ENCODE assay signal across 8 mouse cellular contexts in genomic region chr8:106432954-106433570, GRCm38 (mm10). TPM values are rescaled to one million over a fixed set of nuclear protein-coding genes. Genes with fewer than 3 reads are reported as not detected.
DNase-seq lines count a peak whose midpoint lies in the region; ATAC-seq lines count a peak whose summit lies in the region.

No protein-coding gene starts in this region.

- DNase-seq in adrenal gland, adult (ENCODE audit: inconsistent age in 2 of 2, low spot score in 1 of 2), result peak; percentile 84 to 94
- DNase-seq in embryo, embryonic 10.5 days (ENCODE audit: low spot score), result peak; percentile 89
- peak; percentile 43 for DNase-seq in gastrocnemius, postnatal 25 days
- peak; percentile 90 to 91 for DNase-seq in left cerebral cortex, postnatal 25 days (ENCODE audit: low spot score in 2 of 2)
- peak; percentile 97 for DNase-seq in midbrain, embryonic 11.5 days (ENCODE audit: low spot score, missing footprints)
- DNase-seq in right cerebral cortex, postnatal 4 days, result peak; percentile 98

- H3K27ac ChIP-seq in intestine, embryonic 15.5 days, result no peak overlapping the region
- H3K27ac ChIP-seq in midbrain, embryonic 11.5 days (ENCODE audit: low read depth, low read length), result no peak overlapping the region

- H3K4me3 ChIP-seq in intestine, embryonic 15.5 days (replicated peaks), result peak overlapping the region; percentile 27
- peak overlapping the region; percentile 23 for H3K4me3 ChIP-seq in midbrain, embryonic 11.5 days (ENCODE audit: low read depth, low read length)

- no peaks in the 10 kb centered on the region for H3K36me3 ChIP-seq in intestine, embryonic 15.5 days
- no peaks in the 10 kb centered on the region for H3K36me3 ChIP-seq in midbrain, embryonic 11.5 days (ENCODE audit: control insufficient read depth, insufficient read depth, low read length)

- no peaks in the 10 kb centered on the region for H3K4me1 ChIP-seq in intestine, embryonic 15.5 days (replicated peaks)
- H3K4me1 ChIP-seq in midbrain, embryonic 11.5 days (ENCODE audit: control insufficient read depth, insufficient read depth, low read length), result no peaks in the 10 kb centered on the region; the same call in 1 of the 2 replicates

- intact Hi-C loops in left cerebral cortex, postnatal 25 days (cut with DNase I), result loop anchor here (1.0 kb wide), 2 partner anchors 101 to 214 kb away; no protein-coding TSS in a partner anchor

- H3K9me3 ChIP-seq in intestine, embryonic 15.5 days, result no peaks in the 10 kb centered on the region
- no peaks in the 10 kb centered on the region for H3K9me3 ChIP-seq in midbrain, embryonic 11.5 days (ENCODE audit: control insufficient read depth, low read length)

- WGBS in intestine, embryonic 15.5 days, result 8% methylated on average over 20 of the region's 20 CpGs
- WGBS in midbrain, embryonic 11.5 days, result 13% methylated on average over 20 of the region's 20 CpGs

- H3K4me2 ChIP-seq in intestine, embryonic 15.5 days (replicated peaks), result peak overlapping the region; percentile 54
- H3K4me2 ChIP-seq in midbrain, embryonic 11.5 days, result peak overlapping the region; percentile 51

- ATAC-seq in intestine, embryonic 15.5 days, result peak; percentile 75
- 0 out of 2 replicates have a peak, but pooled peaks have one; percentile 50 for ATAC-seq in midbrain, embryonic 11.5 days (ENCODE audit: low FRiP score)
- ATAC-seq in activated CD4-positive, CD25-positive, alpha-beta regulatory T cell, adult 4 months, result no peak

- H3K9ac ChIP-seq in intestine, embryonic 15.5 days, result no peak overlapping the region
- H3K9ac ChIP-seq in midbrain, embryonic 11.5 days (ENCODE audit: low read length), result peak overlapping the region; percentile 47

- H3K27me3 ChIP-seq in intestine, embryonic 15.5 days (replicated peaks), result no peaks in the 10 kb centered on the region
- 0 out of 2 replicates have a peak, but pooled peaks cover 2% of the 10 kb centered on the region for H3K27me3 ChIP-seq in midbrain, embryonic 11.5 days (ENCODE audit: control insufficient read depth, insufficient read depth, low read length)

RNA-seq across cellular contexts. Expression of gene Zfp90, which starts 17.9 kb away (rescaled TPM):
- 1 to 10 TPM; 1.4 to 2.0 TPM for total RNA-seq in gastrocnemius, postnatal 25 days (2021)
- polyA plus RNA-seq in intestine, embryonic 15.5 days (2015; fragmentation: Nextera tagmentation; extraction: Ambion mirVana), result 13.9 and 15.3 TPM in 2 replicates
- 10 to 100 TPM in 1 of 2 experiments, 1 to 10 TPM in 1; 9.9 to 10.4 TPM for total RNA-seq in left cerebral cortex, postnatal 25 days (2021)
- polyA plus RNA-seq in midbrain, embryonic 11.5 days (2014; fragmentation: Nextera tagmentation; extraction: Ambion mirVana), result 32.1 and 35.9 TPM in 2 replicates
- 1 to 10 TPM; 2.0 to 3.0 TPM for polyA plus RNA-seq in activated CD4-positive, CD25-positive, alpha-beta regulatory T cell, adult 4 months (2017; shearing (Covaris generic))

Comparison
In these comparisons a context has a peak if more than half of its experiments do, and no peak if none do; other contexts are left out.
1. DNase-seq: peak in every context shown above with its lines; median percentile 98 in right cerebral cortex, postnatal 4 days; 97 in midbrain, embryonic 11.5 days; 90 in left cerebral cortex, postnatal 25 days; 89 in adrenal gland, adult; 89 in embryo, embryonic 10.5 days; 43 in gastrocnemius, postnatal 25 days.